Mouse (Mus musculus) midbrain, embryonic 16.5 days (tissue): ENCODE results near the gene Prss54. TPM values are rescaled to one million over a fixed set of nuclear protein-coding genes. Genes with fewer than 3 reads are reported as not detected.
A peak's percentile ranks its signal among the peaks of the same experiment; 100 is the strongest.

Experiments
- ATAC-seq: fragments of 200-750 bp; cut with Nextera tagmentation; 2 replicates; pipeline ENCODE4 v1.8.0; 2017; ENCODE audit warnings: moderate TSS enrichment
- H3K27ac ChIP-seq: fragments of 300-500 bp; sonication (generic); 2 replicates; pipeline ENCODE4 v1.5.1; 2014; ENCODE audit warnings: mild to moderate bottlenecking, low read length, mixed read lengths
- H3K27me3 ChIP-seq: fragments of 300-500 bp; sonication (generic); 2 replicates; pipeline ENCODE4 v1.6.1; 2014; ENCODE audit warnings: low read depth, low read length, mixed read lengths; ENCODE audit not compliant: control insufficient read depth, insufficient read depth
- H3K36me3 ChIP-seq: fragments of 300-500 bp; sonication (generic); 2 replicates; pipeline ENCODE4 v1.6.1; 2014; ENCODE audit warnings: mild to moderate bottlenecking, low read length, moderate library complexity, mixed read lengths; ENCODE audit not compliant: control insufficient read depth, insufficient read depth
- H3K4me1 ChIP-seq: fragments of 300-500 bp; sonication (generic); 2 replicates; pipeline ENCODE4 v1.6.1; 2014; ENCODE audit warnings: mild to moderate bottlenecking, low read length, mixed read lengths; ENCODE audit not compliant: control insufficient read depth, insufficient read depth
- H3K4me2 ChIP-seq: fragments of 300-500 bp; sonication (generic); 2 replicates; pipeline ENCODE4 v1.6.1; 2014; ENCODE audit warnings: mild to moderate bottlenecking, low read length, mixed read lengths
- H3K4me3 ChIP-seq: fragments of 300-500 bp; sonication (generic); 2 replicates; pipeline ENCODE4 v1.5.1; 2014; ENCODE audit warnings: low read depth, mild to moderate bottlenecking, low read length, moderate library complexity, mixed read lengths
- H3K9ac ChIP-seq: fragments of 300-500 bp; sonication (generic); 2 replicates; pipeline ENCODE4 v1.6.1; 2014; ENCODE audit warnings: low read depth, low read length, mixed read lengths
- H3K9me3 ChIP-seq: fragments of 300-500 bp; sonication (generic); replicated peaks from 2 replicates; pipeline ENCODE4 v1.6.1; 2014; ENCODE audit warnings: mild to moderate bottlenecking, low read length, mixed read lengths; ENCODE audit not compliant: control insufficient read depth, poor library complexity, severe bottlenecking
- WGBS: fragments of 180-500 bp; shearing (Covaris S2); extraction: QIAGEN DNeasy Blood & Tissue Kit; methylation state at CpG from one replicate; pipeline ENCODE4 v1.1.7; 2014; 5-methylcytosine and 5-hydroxymethylcytosine counted together
- polyA plus RNA-seq: library from polyadenylated mRNA; unstranded; fragments of >200 nt; fragmentation: Nextera tagmentation; extraction: Ambion mirVana; gene quantifications from 2 replicates; pipeline ENCODE4 v1.2.1, GENCODE M21; 2015

The Prss54 gene
- polyA plus RNA-seq, 1 experiment from 2014 or later, result not detected

GRCm38 (mm10) chr8:95573146-95573545, 3.0 kb downstream of the Prss54 start:
- Histone ChIP-seq H3K9me3 (peaks cover 6% of the 10 kb centered on the region; the same call in 1 of the 2 replicates), H3K27ac (no peak overlapping the region), H3K4me2 (no peak overlapping the region), H3K4me1 (no peaks in the 10 kb centered on the region), H3K4me3 (no peak overlapping the region), H3K27me3 (no peaks in the 10 kb centered on the region), H3K9ac (no peak overlapping the region), H3K36me3 (no peaks in the 10 kb centered on the region)
- 90% methylated on average over 5 of the region's 5 CpGs for WGBS
- ATAC-seq, result no peak

DNA sequence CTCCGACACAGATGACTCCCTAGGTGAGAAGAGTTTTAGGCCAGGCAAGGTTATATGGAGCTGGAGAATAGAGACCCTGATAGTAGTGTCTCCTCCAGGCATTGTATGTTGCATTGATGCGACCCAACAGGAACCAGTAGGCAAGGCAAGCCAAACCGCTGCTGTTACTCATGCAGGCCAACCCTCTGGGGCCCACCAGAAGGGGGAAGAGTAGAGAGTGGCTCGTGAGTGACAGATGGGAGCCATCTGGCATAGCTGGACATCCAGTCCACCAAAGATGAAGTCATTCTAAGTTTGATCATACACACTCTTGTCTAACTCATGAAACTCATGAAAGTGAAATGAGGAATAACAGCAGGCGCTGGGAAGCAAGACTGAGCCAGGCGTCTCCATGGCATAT, 9.3 kb downstream of the Prss54 start:
- no peaks in the 10 kb centered on the region for H3K4me1 ChIP-seq
- no peak for ATAC-seq
- H3K4me2 ChIP-seq, result no peak overlapping the region
- H3K27me3 ChIP-seq, result no peaks in the 10 kb centered on the region
- H3K36me3 ChIP-seq, result no peaks in the 10 kb centered on the region
- H3K4me3 ChIP-seq, result no peak overlapping the region
- 80% methylated on average over 6 of the region's 6 CpGs for WGBS
- peaks cover 6% of the 10 kb centered on the region; the same call in 1 of the 2 replicates for H3K9me3 ChIP-seq
- H3K9ac ChIP-seq, result no peak overlapping the region
- H3K27ac ChIP-seq, result no peak overlapping the region

GRCm38 (mm10) chr8:95566217-95566616, 9.9 kb downstream of the Prss54 start:
- 64% methylated on average over 4 of the region's 4 CpGs for WGBS
- Histone ChIP-seq H3K4me3 (no peak overlapping the region), H3K9me3 (peaks cover 4% of the 10 kb centered on the region; the same call in 1 of the 2 replicates), H3K4me1 (no peaks in the 10 kb centered on the region), H3K9ac (no peak overlapping the region), H3K36me3 (no peaks in the 10 kb centered on the region), H3K27me3 (no peaks in the 10 kb centered on the region), H3K4me2 (no peak overlapping the region), H3K27ac (no peak overlapping the region)
- ATAC-seq, result no peak

- Histone ChIP-seq H3K27me3 (no peaks in the 10 kb centered on the region), H3K9me3 (no peaks in the 10 kb centered on the region), H3K9ac (no peak overlapping the region), H3K36me3 (no peaks in the 10 kb centered on the region), H3K4me2 (no peak overlapping the region), H3K27ac (no peak overlapping the region), H3K4me3 (no peak overlapping the region), H3K4me1 (no peaks in the 10 kb centered on the region)
- WGBS, result 97% methylated on average over 2 of the region's 2 CpGs
- ATAC-seq, result no peak
Observed at GRCm38 (mm10) chr8:95555963-95556362, 20.2 kb downstream of the Prss54 start.

- ATAC-seq, result no peak
- Histone ChIP-seq H3K4me2 (no peak overlapping the region), H3K36me3 (no peaks in the 10 kb centered on the region), H3K4me3 (no peak overlapping the region), H3K27ac (no peak overlapping the region), H3K27me3 (no peaks in the 10 kb centered on the region), H3K9me3 (no peaks in the 10 kb centered on the region), H3K4me1 (peaks cover 8% of the 10 kb centered on the region), H3K9ac (no peak overlapping the region)
- WGBS, result 65% methylated on average over 4 of the region's 4 CpGs
Observed at GRCm38 (mm10) chr8:95551577-95551976, 24.6 kb downstream of the Prss54 start.

GRCm38 (mm10) chr8:95549871-95550829, 26.0 kb downstream of the Prss54 start:
- no peaks in the 10 kb centered on the region for H3K36me3 ChIP-seq
- peak overlapping the region; percentile 36; the same call in 1 of the 2 replicates for H3K4me2 ChIP-seq
- 0 out of 2 replicates have a peak overlapping the region, but pooled peaks have one; percentile 11 for H3K9ac ChIP-seq
- H3K9me3 ChIP-seq, result no peaks in the 10 kb centered on the region
- peaks cover 8% of the 10 kb centered on the region for H3K4me1 ChIP-seq
- WGBS, result 41% methylated on average over 16 of the region's 16 CpGs
- peak overlapping the region; percentile 82 for H3K27ac ChIP-seq
- peak; percentile 92 for ATAC-seq
- H3K4me3 ChIP-seq, result no peak overlapping the region
- no peaks in the 10 kb centered on the region for H3K27me3 ChIP-seq

- no peak overlapping the region for H3K4me2 ChIP-seq
- no peak for ATAC-seq
- no peaks in the 10 kb centered on the region for H3K9me3 ChIP-seq
- no peak overlapping the region for H3K9ac ChIP-seq
- no peaks in the 10 kb centered on the region for H3K36me3 ChIP-seq
- peaks cover 8% of the 10 kb centered on the region for H3K4me1 ChIP-seq
- H3K27me3 ChIP-seq, result no peaks in the 10 kb centered on the region
- no peak overlapping the region for H3K4me3 ChIP-seq
- no peak overlapping the region for H3K27ac ChIP-seq
- WGBS, result 68% methylated on average over 8 of the region's 8 CpGs
Observed at GRCm38 (mm10) chr8:95547931-95548330, 28.2 kb downstream of the Prss54 start.

GRCm38 (mm10) chr8:95546986-95547385, 29.2 kb downstream of the Prss54 start:
- WGBS, result 80% methylated on average over 4 of the region's 4 CpGs
- H3K36me3 ChIP-seq, result no peaks in the 10 kb centered on the region
- H3K9ac ChIP-seq, result no peak overlapping the region
- no peaks in the 10 kb centered on the region for H3K9me3 ChIP-seq
- peaks cover 8% of the 10 kb centered on the region for H3K4me1 ChIP-seq
- H3K27me3 ChIP-seq, result no peaks in the 10 kb centered on the region
- H3K4me3 ChIP-seq, result no peak overlapping the region
- no peak overlapping the region for H3K27ac ChIP-seq
- H3K4me2 ChIP-seq, result no peak overlapping the region
- ATAC-seq, result no peak

DNA sequence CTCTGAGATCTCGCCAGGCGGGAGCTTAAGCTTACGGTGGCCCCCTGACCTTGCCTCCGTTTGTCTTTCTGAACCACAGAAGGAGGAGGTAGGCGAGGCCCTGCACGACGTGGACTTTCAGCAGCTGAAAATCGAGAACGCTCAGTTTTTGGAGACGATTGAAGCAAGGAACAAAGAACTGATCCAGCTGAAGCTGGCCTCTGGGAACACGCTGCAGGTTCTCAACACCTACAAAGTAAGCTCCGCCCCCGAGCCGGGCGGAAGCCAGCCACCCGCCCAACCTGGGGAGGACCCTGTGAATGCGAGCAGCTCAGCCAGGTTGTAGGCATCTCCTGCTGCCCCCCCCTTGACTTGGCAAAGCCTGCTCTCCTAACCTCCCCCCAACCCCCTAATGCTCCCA, 30.3 kb downstream of the Prss54 start:
- ATAC-seq, result no peak
- 86% methylated on average over 17 of the region's 17 CpGs for WGBS
- no peaks in the 10 kb centered on the region for H3K9me3 ChIP-seq
- peaks cover 8% of the 10 kb centered on the region for H3K4me1 ChIP-seq
- no peak overlapping the region for H3K4me3 ChIP-seq
- no peak overlapping the region for H3K27ac ChIP-seq
- no peaks in the 10 kb centered on the region for H3K27me3 ChIP-seq
- H3K36me3 ChIP-seq, result no peaks in the 10 kb centered on the region
- H3K9ac ChIP-seq, result no peak overlapping the region
- no peak overlapping the region for H3K4me2 ChIP-seq
